8 mouse cellular contexts compared by ENCODE assay signal in the genomic region with DNA sequence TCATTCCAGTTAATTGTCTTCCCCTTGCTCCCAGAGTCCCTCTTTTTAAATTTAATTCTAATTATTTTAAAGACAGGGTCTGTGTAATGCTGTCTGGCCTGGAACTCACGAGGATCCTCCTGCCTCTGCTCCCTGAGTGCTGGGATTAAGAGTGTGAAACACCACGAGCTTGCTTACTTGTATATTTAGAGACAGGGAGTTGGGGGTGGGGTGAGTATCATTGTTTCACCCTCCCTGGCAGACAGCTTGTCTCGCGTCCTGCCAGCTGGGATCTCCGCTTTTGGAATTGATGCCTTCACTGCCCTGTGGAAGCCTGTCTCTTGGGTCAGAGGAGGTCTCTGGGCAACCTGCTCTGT. TPM values are rescaled to one million over a fixed set of nuclear protein-coding genes. Genes with fewer than 3 reads are reported as not detected.
DNase-seq lines count a peak whose midpoint lies in the region; ATAC-seq and TF ChIP-seq lines count a peak whose summit lies in the region.

No protein-coding gene starts in this region.

- peak overlapping the region; percentile 87 for H3K4me3 ChIP-seq in forebrain, embryonic 12.5 days (replicated peaks)
- H3K4me3 ChIP-seq in limb, embryonic 15.5 days, result peak overlapping the region; percentile 91
- peak overlapping the region; percentile 45 for H3K4me3 ChIP-seq in midbrain, postnatal 0 days (ENCODE audit: low read depth, low read length)

- intact Hi-C loops in left cerebral cortex, postnatal 4 days (cut with DNase I), result no loop called here

- no peak overlapping the region for H3K27ac ChIP-seq in forebrain, embryonic 12.5 days
- H3K27ac ChIP-seq in limb, embryonic 15.5 days, result peak overlapping the region; percentile 90; the same call in 1 of the 2 replicates
- H3K27ac ChIP-seq in midbrain, postnatal 0 days (ENCODE audit: low read depth, low read length), result 0 out of 2 replicates have a peak overlapping the region, but pooled peaks have one; percentile 1

- no peaks in the 10 kb centered on the region for H3K9me3 ChIP-seq in forebrain, embryonic 12.5 days
- no peaks in the 10 kb centered on the region for H3K9me3 ChIP-seq in limb, embryonic 15.5 days
- no peaks in the 10 kb centered on the region for H3K9me3 ChIP-seq in midbrain, postnatal 0 days (ENCODE audit: low read length)

- 51% methylated on average over 5 of the region's 5 CpGs for WGBS in forebrain, embryonic 12.5 days
- WGBS in limb, embryonic 15.5 days, result 45% methylated on average over 5 of the region's 5 CpGs
- 42% methylated on average over 5 of the region's 5 CpGs for WGBS in midbrain, postnatal 0 days

- peak overlapping the region; percentile 61; the same call in 1 of the 2 replicates for H3K4me2 ChIP-seq in forebrain, embryonic 12.5 days
- H3K4me2 ChIP-seq in limb, embryonic 15.5 days, result peak overlapping the region; percentile 56
- peak overlapping the region; percentile 61 for H3K4me2 ChIP-seq in midbrain, postnatal 0 days (ENCODE audit: low read depth, low read length, poor library complexity, severe bottlenecking)

- DNase-seq in adrenal gland, postnatal 10 days, result peak; percentile 12
- DNase-seq in adrenal gland, adult 18-20 months (ENCODE audit: low spot score in 2 of 2), result no peak
- peak; percentile 21 for DNase-seq in left cerebral cortex, postnatal 4 days
- DNase-seq in left cerebral cortex, adult 9 months (ENCODE audit: low spot score in 2 of 2), result no peak
- DNase-seq in midbrain, postnatal 0 days (ENCODE audit: low spot score), result no peak
- no peak for DNase-seq in urinary bladder, adult 2 months (ENCODE audit: low spot score)

- no peak for TF ChIP-seq CTCF in midbrain, postnatal 0 days (IDR thresholded peaks at IDR 0.05)

- H3K36me3 ChIP-seq in forebrain, embryonic 12.5 days (replicated peaks), result peaks cover 10% of the 10 kb centered on the region
- peaks cover 13% of the 10 kb centered on the region; the same call in 1 of the 2 replicates for H3K36me3 ChIP-seq in limb, embryonic 15.5 days
- H3K36me3 ChIP-seq in midbrain, postnatal 0 days (ENCODE audit: insufficient read depth, low read length), result peaks cover 7% of the 10 kb centered on the region; the same call in 1 of the 2 replicates

- ATAC-seq in forebrain, embryonic 12.5 days (ENCODE audit: low FRiP score), result peak; percentile 50; the same call in 1 of the 2 replicates
- ATAC-seq in limb, embryonic 15.5 days (ENCODE audit: insufficient number of reproducible peaks, low FRiP score, low TSS enrichment, low read depth), result peak; percentile 22; the same call in 1 of the 2 replicates
- ATAC-seq in midbrain, postnatal 0 days (ENCODE audit: low FRiP score), result no peak; the same call in none of the 2 replicates

- no peaks in the 10 kb centered on the region for H3K27me3 ChIP-seq in forebrain, embryonic 12.5 days
- H3K27me3 ChIP-seq in limb, embryonic 15.5 days, result no peaks in the 10 kb centered on the region
- H3K27me3 ChIP-seq in midbrain, postnatal 0 days (ENCODE audit: insufficient read depth, low read length), result no peaks in the 10 kb centered on the region

- no peak overlapping the region for H3K9ac ChIP-seq in forebrain, embryonic 12.5 days
- no peak overlapping the region for H3K9ac ChIP-seq in limb, embryonic 15.5 days
- no peak overlapping the region for H3K9ac ChIP-seq in midbrain, postnatal 0 days (replicated peaks; ENCODE audit: low read length, poor library complexity, severe bottlenecking)

- H3K4me1 ChIP-seq in forebrain, embryonic 12.5 days, result 0 out of 2 replicates have a peak, but pooled peaks cover 2% of the 10 kb centered on the region
- no peaks in the 10 kb centered on the region for H3K4me1 ChIP-seq in limb, embryonic 15.5 days
- H3K4me1 ChIP-seq in midbrain, postnatal 0 days (ENCODE audit: insufficient read depth, low read length), result no peaks in the 10 kb centered on the region

RNA-seq across cellular contexts. Expression of a gene that starts 0.3 kb away (rescaled TPM):
- 10 to 100 TPM; 81.5 to 92.3 TPM for total RNA-seq in adrenal gland, postnatal 10 days (2021)
- 10 to 100 TPM; 66.6 to 78.3 TPM for total RNA-seq in adrenal gland, adult 18-20 months (2021)
- 10 to 100 TPM; 72.5 to 73.8 TPM for total RNA-seq in left cerebral cortex, postnatal 4 days (2021)
- polyA plus RNA-seq in forebrain, embryonic 12.5 days (2016; fragmentation: Nextera tagmentation; extraction: Ambion mirVana), result 164 and 165 TPM in 2 replicates
- polyA plus RNA-seq in limb, embryonic 15.5 days (2015; fragmentation: Nextera tagmentation; extraction: Ambion mirVana), result 140 and 142 TPM in 2 replicates
- total RNA-seq in midbrain, postnatal 0 days (2014; rRNA removed), result 53.6 and 62.6 TPM in 2 replicates
- 104 and 105 TPM in 2 replicates for polyA plus RNA-seq in midbrain, postnatal 0 days (2015; fragmentation: Nextera tagmentation; extraction: Ambion mirVana)
- 44.2 and 48.1 TPM in 2 replicates for polyA plus RNA-seq in urinary bladder, adult 2 months (2012; rRNA removed)

RNA-seq across cellular contexts. Expression of a gene that starts 58.0 kb away (rescaled TPM):
- 10 to 100 TPM; 50.0 to 66.8 TPM for total RNA-seq in adrenal gland, postnatal 10 days (2021)
- total RNA-seq in adrenal gland, adult 18-20 months (2021), result 10 to 100 TPM in 1 of 2 experiments, 1 to 10 TPM in 1; 9.9 to 12.9 TPM
- total RNA-seq in left cerebral cortex, postnatal 4 days (2021), result 10 to 100 TPM; 24.0 to 26.0 TPM
- 256 and 263 TPM in 2 replicates for polyA plus RNA-seq in forebrain, embryonic 12.5 days (2016; fragmentation: Nextera tagmentation; extraction: Ambion mirVana)
- polyA plus RNA-seq in limb, embryonic 15.5 days (2015; fragmentation: Nextera tagmentation; extraction: Ambion mirVana), result 180 and 186 TPM in 2 replicates
- 36.3 and 37.3 TPM in 2 replicates for total RNA-seq in midbrain, postnatal 0 days (2014; rRNA removed)
- polyA plus RNA-seq in midbrain, postnatal 0 days (2015; fragmentation: Nextera tagmentation; extraction: Ambion mirVana), result 31.1 and 31.9 TPM in 2 replicates
- polyA plus RNA-seq in urinary bladder, adult 2 months (2012; rRNA removed), result 14.0 and 18.5 TPM in 2 replicates

Comparison
In these comparisons a context has a peak if more than half of its experiments do, and no peak if none do; other contexts are left out.
1. DNase-seq: peak in adrenal gland, postnatal 10 days (single experiment) and left cerebral cortex, postnatal 4 days (single experiment); none in adrenal gland, adult 18-20 months (0 of 2), left cerebral cortex, adult 9 months (0 of 2), midbrain, postnatal 0 days (single experiment) and urinary bladder, adult 2 months (single experiment).
2. Peak in every context shown above with its lines, with median percentiles within 50 percentile points of each other: H3K4me2 ChIP-seq and H3K4me3 ChIP-seq.